Mouse (Mus musculus): ENCODE measurements at regions not wholly inside any gene's neighbourhood (a gene's known extent, or its start where the extent isn't known, plus 50 kb on each side); places are given as distances from the start of the nearest gene placed in this dataset.
A peak's percentile ranks its signal among the peaks of the same experiment; 100 is the strongest.

GRCm38 (mm10) chr3:72735011-72735410 is 232.7 kb downstream of the Sis start:
- Histone ChIP-seq H3K9ac (ENCODE audit: low read depth, low read length) (no peak overlapping the region), H3K4me2 (ENCODE audit: low read length) (no peak overlapping the region), H3K27ac (no peak overlapping the region), H3K27me3 (ENCODE audit: insufficient read depth, low read length) (no peaks in the 10 kb centered on the region), H3K9me3 (replicated peaks; ENCODE audit: low read length) (no peaks in the 10 kb centered on the region), H3K36me3 (ENCODE audit: insufficient read depth, low read length) (no peaks in the 10 kb centered on the region), H3K4me1 (replicated peaks; ENCODE audit: insufficient read depth, low read length) (no peaks in the 10 kb centered on the region), H3K4me3 (replicated peaks; ENCODE audit: low read depth, low read length) (no peak overlapping the region)
- no peak for TF ChIP-seq CTCF (IDR thresholded peaks at IDR 0.05; ENCODE audit: low read depth)
- ATAC-seq (replicated peaks; ENCODE audit: low FRiP score, low read depth) (no peak), DNase-seq (ENCODE audit: low spot score) (no peak)

GRCm38 (mm10) chr3:72727403-72727802 is 240.3 kb downstream of the Sis start:
- Histone ChIP-seq H3K27ac (no peak overlapping the region), H3K9me3 (replicated peaks; ENCODE audit: low read length) (no peaks in the 10 kb centered on the region), H3K4me3 (replicated peaks; ENCODE audit: low read depth, low read length) (no peak overlapping the region), H3K4me2 (ENCODE audit: low read length) (no peak overlapping the region), H3K27me3 (ENCODE audit: insufficient read depth, low read length) (no peaks in the 10 kb centered on the region), H3K4me1 (replicated peaks; ENCODE audit: insufficient read depth, low read length) (no peaks in the 10 kb centered on the region), H3K9ac (ENCODE audit: low read depth, low read length) (no peak overlapping the region), H3K36me3 (ENCODE audit: insufficient read depth, low read length) (no peaks in the 10 kb centered on the region)
- no peak for DNase-seq (ENCODE audit: low spot score)
- no peak for TF ChIP-seq CTCF (IDR thresholded peaks at IDR 0.05; ENCODE audit: low read depth)
- no peak for ATAC-seq (replicated peaks; ENCODE audit: low FRiP score, low read depth)
- WGBS = 67% methylated on average over 1 of the region's 1 CpGs

DNA sequence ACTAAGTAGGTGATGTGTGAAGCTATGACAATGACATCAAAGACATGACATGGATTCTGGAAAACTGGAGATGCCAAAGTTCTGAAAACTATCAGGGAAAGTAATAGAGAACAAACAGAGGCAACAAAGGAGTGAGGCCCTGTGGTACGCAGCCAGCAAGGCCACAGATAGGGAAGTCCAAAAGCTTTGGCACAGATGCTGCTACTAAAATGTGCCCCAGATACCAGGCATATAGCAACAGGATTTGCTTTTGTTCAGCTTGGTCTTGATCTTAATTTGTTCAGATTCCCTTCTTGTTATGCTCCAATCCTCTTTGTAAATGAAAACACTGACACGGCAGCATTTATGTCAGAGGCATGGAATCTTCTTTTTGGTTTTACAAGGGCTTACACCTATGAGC is 253.9 kb downstream of the Sis start:
- no peaks in the 10 kb centered on the region for H3K36me3 ChIP-seq (ENCODE audit: insufficient read depth, low read length)
- no peaks in the 10 kb centered on the region for H3K4me1 ChIP-seq (replicated peaks; ENCODE audit: insufficient read depth, low read length)
- no peak overlapping the region for H3K4me2 ChIP-seq (ENCODE audit: low read length)
- H3K9ac ChIP-seq (ENCODE audit: low read depth, low read length) = no peak overlapping the region
- no peak for ATAC-seq (replicated peaks; ENCODE audit: low FRiP score, low read depth)
- H3K4me3 ChIP-seq (replicated peaks; ENCODE audit: low read depth, low read length) = no peak overlapping the region
- TF ChIP-seq CTCF (IDR thresholded peaks at IDR 0.05; ENCODE audit: low read depth) = no peak
- WGBS = 90% methylated on average over 2 of the region's 2 CpGs
- no peak for DNase-seq (ENCODE audit: low spot score)
- no peaks in the 10 kb centered on the region for H3K27me3 ChIP-seq (ENCODE audit: insufficient read depth, low read length)
- no peaks in the 10 kb centered on the region for H3K9me3 ChIP-seq (replicated peaks; ENCODE audit: low read length)
- no peak overlapping the region for H3K27ac ChIP-seq

DNA sequence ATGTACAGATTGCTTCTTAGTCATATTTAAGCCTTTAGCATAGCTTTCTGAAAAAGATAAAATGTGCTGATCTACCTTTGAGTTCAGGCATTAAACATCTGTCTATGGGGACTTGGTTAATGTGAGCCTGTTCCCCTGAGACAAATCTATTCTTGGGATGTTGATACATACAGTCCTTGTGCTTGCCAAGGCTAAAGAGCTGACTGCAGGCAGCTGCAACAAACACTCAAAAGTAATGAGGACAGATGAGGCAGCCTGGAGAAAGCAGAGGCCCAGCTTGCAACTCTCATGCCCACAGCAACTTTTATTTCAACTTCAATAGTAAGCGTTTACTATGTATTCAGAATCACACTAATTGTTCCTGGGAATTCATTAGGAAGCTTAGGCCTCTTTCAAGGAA is 281.7 kb downstream of the Sis start:
- DNase-seq (ENCODE audit: low spot score) (no peak), ATAC-seq (replicated peaks; ENCODE audit: low FRiP score, low read depth) (no peak)
- no peaks in the 10 kb centered on the region for H3K9me3 ChIP-seq (replicated peaks; ENCODE audit: low read length)
- H3K4me3 ChIP-seq (replicated peaks; ENCODE audit: low read depth, low read length) = no peak overlapping the region
- H3K27ac ChIP-seq = no peak overlapping the region
- no peaks in the 10 kb centered on the region for H3K4me1 ChIP-seq (replicated peaks; ENCODE audit: insufficient read depth, low read length)
- H3K9ac ChIP-seq (ENCODE audit: low read depth, low read length) = no peak overlapping the region
- WGBS = 85% methylated on average over 1 of the region's 1 CpGs
- no peaks in the 10 kb centered on the region for H3K36me3 ChIP-seq (ENCODE audit: insufficient read depth, low read length)
- H3K4me2 ChIP-seq (ENCODE audit: low read length) = no peak overlapping the region
- no peak for TF ChIP-seq CTCF (IDR thresholded peaks at IDR 0.05; ENCODE audit: low read depth)
- H3K27me3 ChIP-seq (ENCODE audit: insufficient read depth, low read length) = no peaks in the 10 kb centered on the region

DNA sequence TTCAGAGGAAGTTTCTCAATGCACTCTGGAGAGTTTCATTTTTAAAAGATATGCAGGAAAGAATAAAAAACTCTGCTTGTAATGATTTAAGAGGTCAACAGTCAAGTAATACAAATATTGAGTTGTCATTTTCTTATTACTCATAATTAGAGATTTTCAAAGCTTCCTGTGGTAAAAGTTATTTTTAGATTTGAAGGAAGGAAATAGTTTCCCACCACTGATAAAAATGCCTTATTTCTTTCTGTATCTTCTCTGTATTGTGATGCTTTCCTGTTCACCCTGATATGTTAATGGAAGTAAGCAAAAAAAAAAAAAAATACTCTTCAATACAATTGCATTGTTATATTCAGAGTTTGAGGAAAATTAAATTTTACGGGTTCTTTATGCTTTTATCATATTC is 308.5 kb downstream of the Sis start:
- no peak for TF ChIP-seq CTCF (IDR thresholded peaks at IDR 0.05; ENCODE audit: low read depth)
- no peak overlapping the region for H3K4me2 ChIP-seq (ENCODE audit: low read length)
- ATAC-seq (replicated peaks; ENCODE audit: low FRiP score, low read depth) (no peak), DNase-seq (ENCODE audit: low spot score) (peak; percentile 15)
- no peak overlapping the region for H3K9ac ChIP-seq (ENCODE audit: low read depth, low read length)
- no peaks in the 10 kb centered on the region for H3K4me1 ChIP-seq (replicated peaks; ENCODE audit: insufficient read depth, low read length)
- WGBS = 61% methylated on average over 1 of the region's 1 CpGs
- H3K36me3 ChIP-seq (ENCODE audit: insufficient read depth, low read length) = no peaks in the 10 kb centered on the region
- no peaks in the 10 kb centered on the region for H3K9me3 ChIP-seq (replicated peaks; ENCODE audit: low read length)
- H3K4me3 ChIP-seq (replicated peaks; ENCODE audit: low read depth, low read length) = no peak overlapping the region
- H3K27me3 ChIP-seq (ENCODE audit: insufficient read depth, low read length) = no peaks in the 10 kb centered on the region
- H3K27ac ChIP-seq = no peak overlapping the region

DNA sequence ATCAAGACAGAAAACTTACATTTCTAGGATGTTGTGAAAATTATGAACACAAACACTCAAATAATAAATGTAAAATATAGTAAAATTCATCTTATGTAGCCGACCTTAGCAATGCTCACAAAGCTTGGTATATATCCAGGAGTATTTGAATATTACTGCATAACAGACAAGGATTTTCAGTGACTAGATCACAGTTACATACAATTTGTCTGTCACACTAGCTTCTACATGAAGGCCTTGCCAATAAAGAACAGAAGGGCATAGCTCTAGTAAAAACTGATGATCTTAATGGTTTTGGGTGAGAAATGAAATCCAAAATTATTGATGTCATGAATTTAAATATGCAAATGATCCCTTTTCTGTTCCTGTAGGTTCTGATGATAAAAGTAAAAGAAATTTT is 337.6 kb downstream of the Sis start:
- no peak for ATAC-seq (replicated peaks; ENCODE audit: low FRiP score, low read depth)
- Histone ChIP-seq H3K4me1 (replicated peaks; ENCODE audit: insufficient read depth, low read length) (no peaks in the 10 kb centered on the region), H3K4me3 (replicated peaks; ENCODE audit: low read depth, low read length) (no peak overlapping the region), H3K4me2 (ENCODE audit: low read length) (no peak overlapping the region), H3K27ac (no peak overlapping the region), H3K9me3 (replicated peaks; ENCODE audit: low read length) (no peaks in the 10 kb centered on the region), H3K36me3 (ENCODE audit: insufficient read depth, low read length) (no peaks in the 10 kb centered on the region), H3K9ac (ENCODE audit: low read depth, low read length) (no peak overlapping the region), H3K27me3 (ENCODE audit: insufficient read depth, low read length) (no peaks in the 10 kb centered on the region)
- TF ChIP-seq CTCF (IDR thresholded peaks at IDR 0.05; ENCODE audit: low read depth) = no peak
- DNase-seq (ENCODE audit: low spot score) = no peak
- 84% methylated on average over 1 of the region's 1 CpGs for WGBS

GRCm38 (mm10) chr3:72620802-72621201 is 346.9 kb downstream of the Sis start:
- H3K9me3 ChIP-seq (replicated peaks; ENCODE audit: low read length) = no peaks in the 10 kb centered on the region
- no peaks in the 10 kb centered on the region for H3K36me3 ChIP-seq (ENCODE audit: insufficient read depth, low read length)
- no peak overlapping the region for H3K9ac ChIP-seq (ENCODE audit: low read depth, low read length)
- H3K4me3 ChIP-seq (replicated peaks; ENCODE audit: low read depth, low read length) = no peak overlapping the region
- no peak overlapping the region for H3K27ac ChIP-seq
- ATAC-seq (replicated peaks; ENCODE audit: low FRiP score, low read depth) = no peak
- H3K4me1 ChIP-seq (replicated peaks; ENCODE audit: insufficient read depth, low read length) = no peaks in the 10 kb centered on the region
- H3K27me3 ChIP-seq (ENCODE audit: insufficient read depth, low read length) = no peaks in the 10 kb centered on the region
- no peak for DNase-seq (ENCODE audit: low spot score)
- 81% methylated on average over 5 of the region's 5 CpGs for WGBS
- no peak for TF ChIP-seq CTCF (IDR thresholded peaks at IDR 0.05; ENCODE audit: low read depth)
- H3K4me2 ChIP-seq (ENCODE audit: low read length) = no peak overlapping the region
